Mouse (Mus musculus) thymus, postnatal 4 days (tissue): ENCODE data around the gene Mup2.
"Not testable (repeated sequence)": the region's sequence is repeated elsewhere in the genome, so short reads cannot be mapped to it uniquely, and the experiment has no call there.

ENCODE experiments used
- DNase-seq: peaks from one replicate; pipeline ENCODE4 v3.0.0; 2021

Mup2 gene

DNA sequence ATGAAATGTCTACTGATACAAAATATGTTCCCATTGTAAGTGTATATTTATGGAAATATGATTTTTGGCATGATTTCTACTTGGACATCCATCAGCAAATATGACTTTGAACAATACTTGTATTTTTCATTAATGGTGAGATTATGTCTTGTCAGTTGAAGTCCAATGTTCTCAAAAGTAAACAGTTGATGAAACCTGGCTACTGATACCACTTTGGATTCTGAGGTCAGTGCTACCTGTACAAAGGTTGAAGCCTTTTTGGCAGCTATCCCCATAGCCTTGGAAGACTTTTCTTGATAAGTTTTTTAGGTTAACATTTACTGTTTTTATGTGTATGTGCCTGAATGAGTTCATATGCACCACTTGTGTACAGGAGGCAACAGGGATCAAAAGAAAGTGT is at the start of gene Mup2:
TSS of gene Mup2 (minus strand) at position 101 of the 400 bp plus-strand sequence.
- not testable (repeated sequence) for DNase-seq
